Mouse (Mus musculus): ENCODE results near the gene Setd2.
A peak's percentile ranks its signal among the peaks of the same experiment; 100 is the strongest.

DNA sequence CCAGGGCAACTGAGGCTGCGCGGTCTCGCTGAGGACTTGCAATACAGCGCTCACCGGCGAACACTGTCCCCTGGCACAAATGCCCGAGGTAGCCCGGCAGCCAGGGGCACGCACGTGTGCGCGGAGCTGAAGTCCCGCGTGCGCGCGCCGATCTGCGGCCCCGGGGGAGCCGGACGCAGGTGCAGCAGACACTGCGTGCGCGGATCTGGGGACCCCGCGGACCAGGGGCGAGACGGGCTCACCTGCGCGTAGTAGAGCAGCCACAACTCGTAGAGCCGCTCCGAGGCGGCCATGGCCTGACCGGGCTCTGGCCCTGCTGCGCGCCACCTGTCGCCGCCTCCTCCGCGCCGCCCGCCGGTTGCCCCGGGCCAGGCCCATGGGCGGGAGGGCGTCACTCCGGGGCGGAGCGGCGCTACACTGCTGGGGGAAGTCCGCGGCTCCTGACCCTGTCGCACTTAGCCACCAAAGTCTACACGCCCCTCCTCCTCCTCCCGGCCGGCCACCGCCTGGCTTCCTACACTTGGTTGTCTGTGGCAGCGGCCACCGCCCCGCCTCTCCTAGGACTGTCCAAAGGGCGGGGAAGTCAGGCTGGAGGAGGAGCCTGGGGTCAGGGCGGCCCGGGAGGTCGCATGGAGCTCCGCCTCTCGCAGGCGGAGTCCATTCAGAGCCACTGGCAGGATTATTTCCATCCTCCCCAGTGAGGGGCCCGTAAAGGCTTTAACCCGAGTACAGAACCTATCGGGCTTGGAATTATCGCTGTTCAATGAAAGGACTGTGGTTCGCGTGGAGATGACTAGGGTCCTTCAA, 121.5 kb downstream of the Setd2 start, which contains the start of gene Nbeal2:
- TF ChIP-seq NRF1 (IDR thresholded peaks at IDR 0.05; ENCODE audit: insufficient read depth, low read depth, low read length, poor library complexity, severe bottlenecking) (peak; percentile 36; the same call in 1 of the 2 replicates), BHLHE40 (IDR thresholded peaks at IDR 0.05; ENCODE audit: borderline replicate concordance, low read depth, low read length) (no peak), CTCF (IDR thresholded peaks at IDR 0.05 in 2 of 3, conservative IDR thresholded peaks at IDR 0.05 in 1 of 3; ENCODE audit: control insufficient read depth in 1 of 3, insufficient read depth in 1 of 3, low read depth in 2 of 3, low read length in 3 of 3, poor library complexity in 1 of 3, severe bottlenecking in 1 of 3) (no peak; a peak in 1 of 6 replicates), ZMIZ1 (IDR thresholded peaks at IDR 0.05; ENCODE audit: low read depth, low read length) (0 out of 2 replicates have a peak, but pooled peaks have one; percentile 64), MYC (IDR thresholded peaks at IDR 0.05; ENCODE audit: low read depth, low read length) (0 out of 2 replicates have a peak, but pooled peaks have one; percentile 12), SIN3A (IDR thresholded peaks at IDR 0.05; ENCODE audit: low read length) (peak; percentile 63), RAD21 (IDR thresholded peaks at IDR 0.05; ENCODE audit: low read depth, low read length) (no peak), POLR2A (IDR thresholded peaks at IDR 0.05; ENCODE audit: control insufficient read depth in 1 of 2, insufficient read depth in 1 of 2, low read depth in 1 of 2, low read length in 2 of 2, poor library complexity in 1 of 2) (peak; percentile 56 to 67; a peak in 3 of 4 replicates), TCF12 (IDR thresholded peaks at IDR 0.05; ENCODE audit: low read depth, low read length) (peak; percentile 5; the same call in 1 of the 2 replicates), HCFC1 (IDR thresholded peaks at IDR 0.05; ENCODE audit: low read depth, low read length) (peak; percentile 64), ETS1 (IDR thresholded peaks at IDR 0.05; ENCODE audit: low read depth, low read length) (no peak), MXI1 (IDR thresholded peaks at IDR 0.05; ENCODE audit: low read depth, low read length) (peak; percentile 87)

Data from MEL (cell line).